Mouse (Mus musculus): ENCODE data around the gene Frs3. TPM values are rescaled to one million over a fixed set of nuclear protein-coding genes. Genes with fewer than 3 reads are reported as not detected.

Gene Frs3
- polyA plus RNA-seq, 1 experiment from 2014 or later: 8.0 TPM

- 39% methylated on average over 13 of the region's 13 CpGs for WGBS
- Histone ChIP-seq H3K27me3 (no peaks in the 10 kb centered on the region), H3K4me1 (peaks cover 19% of the 10 kb centered on the region; the same call in 1 of the 2 replicates), H3K9me3 (no peaks in the 10 kb centered on the region), H3K27ac (no peak overlapping the region), H3K4me3 (peak overlapping the region; percentile 80), H3K4me2 (replicated peaks) (peak overlapping the region; percentile 78), H3K36me3 (peaks cover 5% of the 10 kb centered on the region; the same call in 1 of the 2 replicates), H3K9ac (peak overlapping the region; percentile 46)
- ATAC-seq (ENCODE audit: insufficient number of reproducible peaks, insufficient read depth, low FRiP score, low TSS enrichment): peak; percentile 10; the same call in 1 of the 2 replicates
These were observed 5.0 kb downstream of the Frs3 start for GRCm38 (mm10) chr17:47693671-47694441.

- Histone ChIP-seq H3K9me3 (no peaks in the 10 kb centered on the region), H3K4me1 (peaks cover 16% of the 10 kb centered on the region; the same call in 1 of the 2 replicates), H3K9ac (peak within 1 kb of the TSS; percentile 84), H3K36me3 (peaks cover 5% of the 10 kb centered on the region; the same call in 1 of the 2 replicates), H3K4me2 (replicated peaks) (peak within 1 kb of the TSS; percentile 78), H3K4me3 (peak within 1 kb of the TSS; percentile 80), H3K27me3 (no peaks in the 10 kb centered on the region), H3K27ac (peak within 1 kb of the TSS; percentile 57; the same call in 1 of the 2 replicates)
- WGBS: 0% methylated on average over 3 of the region's 3 CpGs
- ATAC-seq (ENCODE audit: insufficient number of reproducible peaks, insufficient read depth, low FRiP score, low TSS enrichment): no peak
These were observed 5.4 kb downstream of the Frs3 start, which contains the start of gene Gm21981 for GRCm38 (mm10) chr17:47694442-47694502. Gm21981 (minus strand) TSS chr17:47694455.

- Histone ChIP-seq H3K4me2 (replicated peaks) (peak within 1 kb of the TSS; percentile 78), H3K36me3 (peaks cover 6% of the 10 kb centered on the region; the same call in 1 of the 2 replicates), H3K27me3 (no peaks in the 10 kb centered on the region), H3K9me3 (no peaks in the 10 kb centered on the region), H3K27ac (peak within 1 kb of the TSS; percentile 57; the same call in 1 of the 2 replicates), H3K4me3 (peak within 1 kb of the TSS; percentile 80), H3K9ac (peak within 1 kb of the TSS; percentile 84), H3K4me1 (peaks cover 13% of the 10 kb centered on the region; the same call in 1 of the 2 replicates)
- ATAC-seq (ENCODE audit: insufficient number of reproducible peaks, insufficient read depth, low FRiP score, low TSS enrichment): peak; percentile 86
- WGBS: under 1% methylated on average over 77 of the region's 82 CpGs
These were observed 5.9 kb downstream of the Frs3 start, which contains the start of gene Prickle4 for GRCm38 (mm10) chr17:47694503-47695336. Prickle4 (minus strand) TSS chr17:47694736.

GRCm38 (mm10) chr17:47695337-47695710 is 6.5 kb downstream of the Frs3 start:
- ATAC-seq (ENCODE audit: insufficient number of reproducible peaks, insufficient read depth, low FRiP score, low TSS enrichment): no peak
- Histone ChIP-seq H3K27ac (peak overlapping the region; percentile 57; the same call in 1 of the 2 replicates), H3K27me3 (no peaks in the 10 kb centered on the region)

GRCm38 (mm10) chr17:47698156-47698555 is 9.3 kb downstream of the Frs3 start:
- peaks cover 36% of the 10 kb centered on the region for H3K36me3 ChIP-seq

More at GRCm38 (mm10) chr17:47695337-47695710, 6.5 kb downstream of the Frs3 start:
- 2% methylated on average over 22 of the region's 23 CpGs for WGBS
- H3K4me1 ChIP-seq: peaks cover 13% of the 10 kb centered on the region; the same call in 1 of the 2 replicates
- H3K36me3 ChIP-seq: peaks cover 12% of the 10 kb centered on the region
- peak overlapping the region; percentile 78 for H3K4me2 ChIP-seq (replicated peaks)
- H3K9me3 ChIP-seq: no peaks in the 10 kb centered on the region
- peak overlapping the region; percentile 84 for H3K9ac ChIP-seq
- peak overlapping the region; percentile 80 for H3K4me3 ChIP-seq

GRCm38 (mm10) chr17:47699055-47699454 is 10.2 kb downstream of the Frs3 start:
- Histone ChIP-seq H3K27me3 (peaks cover 15% of the 10 kb centered on the region), H3K9me3 (no peaks in the 10 kb centered on the region), H3K4me1 (peaks cover 21% of the 10 kb centered on the region), H3K4me2 (replicated peaks) (no peak overlapping the region), H3K36me3 (peaks cover 43% of the 10 kb centered on the region), H3K4me3 (no peak overlapping the region), H3K9ac (no peak overlapping the region), H3K27ac (no peak overlapping the region)
- ATAC-seq (ENCODE audit: insufficient number of reproducible peaks, insufficient read depth, low FRiP score, low TSS enrichment): no peak
- WGBS: 78% methylated on average over 2 of the region's 2 CpGs

More at GRCm38 (mm10) chr17:47698156-47698555, 9.3 kb downstream of the Frs3 start:
- Histone ChIP-seq H3K27ac (no peak overlapping the region), H3K9ac (no peak overlapping the region), H3K4me2 (replicated peaks) (no peak overlapping the region), H3K4me3 (no peak overlapping the region), H3K4me1 (peaks cover 21% of the 10 kb centered on the region), H3K9me3 (no peaks in the 10 kb centered on the region), H3K27me3 (peaks cover 8% of the 10 kb centered on the region; the same call in 1 of the 2 replicates)
- 86% methylated on average over 10 of the region's 10 CpGs for WGBS
- no peak for ATAC-seq (ENCODE audit: insufficient number of reproducible peaks, insufficient read depth, low FRiP score, low TSS enrichment)

GRCm38 (mm10) chr17:47701793-47702192 is 13.0 kb downstream of the Frs3 start:
- Histone ChIP-seq H3K9me3 (no peaks in the 10 kb centered on the region), H3K27ac (no peak overlapping the region), H3K27me3 (peaks cover 15% of the 10 kb centered on the region), H3K4me2 (replicated peaks) (no peak overlapping the region), H3K4me3 (no peak overlapping the region), H3K36me3 (peaks cover 43% of the 10 kb centered on the region), H3K9ac (no peak overlapping the region), H3K4me1 (peaks cover 11% of the 10 kb centered on the region; the same call in 1 of the 2 replicates)
- ATAC-seq (ENCODE audit: insufficient number of reproducible peaks, insufficient read depth, low FRiP score, low TSS enrichment): no peak
- WGBS: 75% methylated on average over 9 of the region's 9 CpGs

GRCm38 (mm10) chr17:47702548-47703345 is 13.9 kb downstream of the Frs3 start:
- 0 out of 2 replicates have a peak, but pooled peaks have one; percentile 13 for ATAC-seq (ENCODE audit: insufficient number of reproducible peaks, insufficient read depth, low FRiP score, low TSS enrichment)
- peaks cover 43% of the 10 kb centered on the region for H3K36me3 ChIP-seq
- no peak overlapping the region for H3K27ac ChIP-seq
- H3K27me3 ChIP-seq: peaks cover 15% of the 10 kb centered on the region
- H3K4me3 ChIP-seq: no peak overlapping the region
- H3K4me1 ChIP-seq: peaks cover 11% of the 10 kb centered on the region; the same call in 1 of the 2 replicates
- 31% methylated on average over 28 of the region's 28 CpGs for WGBS
- no peaks in the 10 kb centered on the region for H3K9me3 ChIP-seq
- 0 out of 2 replicates have a peak overlapping the region, but pooled peaks have one; percentile 1 for H3K9ac ChIP-seq
- H3K4me2 ChIP-seq (replicated peaks): no peak overlapping the region

GRCm38 (mm10) chr17:47703556-47703955 is 14.7 kb downstream of the Frs3 start:
- ATAC-seq (ENCODE audit: insufficient number of reproducible peaks, insufficient read depth, low FRiP score, low TSS enrichment): 0 out of 2 replicates have a peak, but pooled peaks have one; percentile 11
- H3K27ac ChIP-seq: no peak overlapping the region
- H3K9ac ChIP-seq: no peak overlapping the region
- H3K9me3 ChIP-seq: no peaks in the 10 kb centered on the region
- 21% methylated on average over 20 of the region's 20 CpGs for WGBS
- H3K36me3 ChIP-seq: peaks cover 39% of the 10 kb centered on the region
- H3K4me3 ChIP-seq: no peak overlapping the region
- peaks cover 11% of the 10 kb centered on the region; the same call in 1 of the 2 replicates for H3K4me1 ChIP-seq
- no peak overlapping the region for H3K4me2 ChIP-seq (replicated peaks)
- H3K27me3 ChIP-seq: peaks cover 15% of the 10 kb centered on the region

- H3K36me3 ChIP-seq: peaks cover 37% of the 10 kb centered on the region
- H3K27me3 ChIP-seq: peaks cover 15% of the 10 kb centered on the region
- no peak overlapping the region for H3K4me3 ChIP-seq
- no peak for ATAC-seq (ENCODE audit: insufficient number of reproducible peaks, insufficient read depth, low FRiP score, low TSS enrichment)
- H3K9ac ChIP-seq: no peak overlapping the region
- no peak overlapping the region for H3K27ac ChIP-seq
- peaks cover 11% of the 10 kb centered on the region; the same call in 1 of the 2 replicates for H3K4me1 ChIP-seq
- 75% methylated on average over 4 of the region's 4 CpGs for WGBS
- no peaks in the 10 kb centered on the region for H3K9me3 ChIP-seq
- no peak overlapping the region for H3K4me2 ChIP-seq (replicated peaks)
These were observed 15.9 kb downstream of the Frs3 start for GRCm38 (mm10) chr17:47704692-47705091.

- Histone ChIP-seq H3K4me1 (peaks cover 11% of the 10 kb centered on the region; the same call in 1 of the 2 replicates), H3K27ac (no peak overlapping the region), H3K9ac (no peak overlapping the region), H3K27me3 (peaks cover 15% of the 10 kb centered on the region), H3K9me3 (no peaks in the 10 kb centered on the region), H3K4me3 (no peak overlapping the region), H3K4me2 (replicated peaks) (no peak overlapping the region), H3K36me3 (peaks cover 24% of the 10 kb centered on the region)
- 59% methylated on average over 1 of the region's 1 CpGs for WGBS
- no peak for ATAC-seq (ENCODE audit: insufficient number of reproducible peaks, insufficient read depth, low FRiP score, low TSS enrichment)
These were observed 17.4 kb downstream of the Frs3 start for GRCm38 (mm10) chr17:47706196-47706595.

All from embryonic facial prominence, embryonic 12.5 days (tissue).